Mouse (Mus musculus) left cerebral cortex, adult 2 months (tissue): Measurements from ENCODE around the gene Actb. TPM values are rescaled to one million over a fixed set of nuclear protein-coding genes. Genes with fewer than 3 reads are reported as not detected.

Experiments used
- DNase-seq, 2 experiments: peaks; one replicate each; pipeline ENCODE4 v3.0.0; 2021 to 2022; ENCODE audit warnings: low spot score in 2 of 2, mixed read lengths in 1 of 2; ENCODE audit errors: extremely low spot score in 1 of 2
- H3K27ac ChIP-seq: fragments of 200-600 bp; 2 replicates; pipeline ENCODE4 v1.8.1; 2022
- H3K4me3 ChIP-seq: fragments of 200-600 bp; 2 replicates; pipeline ENCODE4 v1.8.1; 2022
- CTCF ChIP-seq: fragments of 200-600 bp; IDR thresholded peaks from 2 replicates; pipeline ENCODE4 v1.8.1; 2022; ENCODE audit warnings: antibody characterized with exemption, mild to moderate bottlenecking, moderate library complexity
- intact Hi-C: fragments of 180-260 bp; cut with DNase I; formaldehyde crosslinking; loops from one replicate; pipeline ENCODE4 v1.15.1; 2025
- total RNA-seq, 2 experiments: library from RNA; stranded (reverse); gene quantifications; 2 replicates each; pipeline ENCODE4 v1.2.3; 2021

Actb gene
- total RNA-seq, 2 experiments from 2014 or later = 2,227 to 2,233 TPM

DNA sequence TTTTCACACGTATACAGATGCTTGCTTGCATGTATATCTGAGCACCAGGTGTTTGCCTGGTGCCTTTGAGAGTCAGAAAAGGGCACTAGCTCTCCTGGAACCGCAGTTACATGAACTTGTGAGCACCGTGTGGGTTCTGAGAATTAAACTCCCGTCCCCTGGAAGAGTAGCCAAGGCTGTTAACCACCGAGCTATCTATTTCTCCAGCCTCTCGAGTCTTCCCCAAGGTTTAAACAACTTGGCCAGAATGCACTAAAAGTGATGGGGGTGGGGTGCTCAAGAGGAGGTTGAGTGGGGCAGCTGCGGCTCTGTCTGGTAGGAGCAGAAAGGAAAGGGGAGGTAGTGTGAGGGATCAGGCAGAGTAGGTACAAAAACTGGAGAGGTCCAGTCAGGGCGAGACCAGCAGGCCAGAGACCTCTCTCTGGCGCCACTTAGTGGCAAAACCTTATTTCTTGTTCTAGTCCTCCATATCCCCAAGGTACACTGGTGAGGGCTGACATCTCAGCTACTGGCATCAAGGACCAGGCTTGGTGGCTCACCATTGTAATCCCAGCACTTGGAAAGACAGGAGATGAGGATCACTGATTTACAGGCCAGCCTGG is 25.6 kb upstream of the Actb start:
- DNase-seq = peak; percentile 63 to 69
- TF ChIP-seq CTCF = peak; percentile 79
- no peak overlapping the region for H3K4me3 ChIP-seq
- no peak overlapping the region for H3K27ac ChIP-seq
- intact Hi-C loops = loop anchor here (1.0 to 10.0 kb wide), 3 partner anchors 35 to 167 kb away; partner anchors contain the start of gene Fbxl18

DNA sequence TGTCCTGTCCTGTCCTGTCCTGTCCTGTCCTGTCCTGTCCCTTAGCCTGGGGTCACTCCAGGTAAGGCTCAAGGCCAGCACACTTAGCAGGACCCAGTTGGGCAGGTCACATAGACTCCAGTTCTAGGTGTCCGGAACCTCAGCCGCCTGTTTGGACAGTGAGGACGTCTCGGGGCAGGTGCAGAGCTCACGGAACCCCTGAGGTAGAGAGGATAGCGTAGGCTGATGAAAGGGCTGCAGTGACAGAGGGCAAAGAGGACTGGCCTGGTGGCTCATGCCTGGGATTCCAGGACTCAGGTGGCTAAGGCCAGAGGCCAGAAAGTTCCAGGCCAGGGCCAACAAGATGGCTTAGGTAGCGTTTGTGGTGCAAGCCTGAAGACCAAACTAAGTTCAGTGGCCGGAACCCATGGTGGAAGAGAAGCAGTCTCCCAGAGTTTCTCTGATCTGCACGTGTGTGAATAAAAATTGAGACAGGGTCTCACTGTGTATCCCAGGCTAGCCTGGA is 24.7 kb upstream of the Actb start:
- no peak for DNase-seq
- no peak overlapping the region for H3K4me3 ChIP-seq
- TF ChIP-seq CTCF = no peak
- intact Hi-C loops = loop anchor here (5.0 to 10.0 kb wide), 2 partner anchors 34 to 166 kb away; partner anchors contain the start of gene Fbxl18
- H3K27ac ChIP-seq = no peak overlapping the region

GRCm38 (mm10) chr5:142929400-142929752 is 22.8 kb upstream of the Actb start:
- no peak for DNase-seq
- intact Hi-C loops = loop anchor here (1.0 kb wide), 2 partner anchors 23 to 111 kb away; partner anchors contain the start of gene Actb
- Histone ChIP-seq H3K27ac (peak overlapping the region; percentile 91), H3K4me3 (peak overlapping the region; percentile 51)
- no peak for TF ChIP-seq CTCF

DNA sequence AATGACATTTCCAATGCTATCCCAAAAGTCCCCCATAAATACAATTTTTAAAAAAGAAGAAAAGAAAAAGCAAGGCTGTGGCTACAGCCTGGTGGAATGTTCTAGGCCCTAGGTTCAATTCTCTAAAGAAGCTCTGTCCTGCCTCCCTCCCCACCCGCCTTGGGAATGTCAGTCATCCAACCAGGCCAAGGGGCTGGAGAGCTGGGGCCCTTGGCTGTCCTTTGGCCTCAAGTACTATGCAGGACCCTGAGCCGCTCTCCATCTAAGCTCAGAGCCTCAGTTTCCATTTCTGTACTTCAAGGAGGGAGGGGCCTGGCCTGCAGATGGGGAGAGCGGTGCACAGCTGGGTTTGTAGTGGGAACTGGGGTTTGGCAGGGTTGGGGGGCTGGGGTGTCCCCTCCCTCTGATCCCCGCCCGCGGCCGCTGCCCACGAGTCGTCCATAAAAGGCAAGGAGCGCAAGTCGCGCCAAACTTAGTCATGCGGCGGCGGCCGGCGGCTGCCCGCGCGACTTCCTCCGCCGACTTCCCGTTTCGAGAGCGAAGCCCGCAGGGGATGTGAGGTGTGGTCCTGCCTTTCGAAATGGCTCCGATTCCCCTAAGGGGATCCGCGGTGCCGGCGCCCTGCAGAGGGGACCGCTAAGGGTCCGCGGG is 22.3 kb upstream of the Actb start:
- no peak; the same call in 1 of the 2 replicates for TF ChIP-seq CTCF
- peak; percentile 73 to 79 for DNase-seq
- Histone ChIP-seq H3K4me3 (peak overlapping the region; percentile 51), H3K27ac (peak overlapping the region; percentile 91)
- intact Hi-C loops = loop anchor here (1.0 kb wide), 2 partner anchors 23 to 111 kb away; partner anchors contain the start of gene Actb

GRCm38 (mm10) chr5:142927341-142927930 is 20.9 kb upstream of the Actb start:
- TF ChIP-seq CTCF = no peak
- intact Hi-C loops = no loop called here
- DNase-seq = no peak
- Histone ChIP-seq H3K4me3 (no peak overlapping the region), H3K27ac (no peak overlapping the region; the same call in 1 of the 2 replicates)

DNA sequence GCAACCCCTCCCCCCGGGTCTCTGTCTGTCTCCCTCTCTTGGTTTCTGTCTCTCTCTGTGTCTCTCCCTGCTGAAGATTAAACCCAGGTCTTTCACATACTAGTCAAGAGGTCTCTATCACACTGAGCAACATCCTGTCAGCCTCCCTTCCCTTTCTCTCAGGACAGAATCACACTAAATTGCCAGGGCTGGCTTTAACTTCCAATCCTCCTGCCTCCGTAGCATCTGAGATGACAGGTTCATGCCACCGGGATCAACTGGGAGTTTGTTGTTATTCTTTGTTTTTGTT is 20.3 kb upstream of the Actb start:
- Histone ChIP-seq H3K4me3 (no peak overlapping the region), H3K27ac (peak overlapping the region; percentile 53)
- intact Hi-C loops = no loop called here
- DNase-seq = no peak
- no peak for TF ChIP-seq CTCF

DNA sequence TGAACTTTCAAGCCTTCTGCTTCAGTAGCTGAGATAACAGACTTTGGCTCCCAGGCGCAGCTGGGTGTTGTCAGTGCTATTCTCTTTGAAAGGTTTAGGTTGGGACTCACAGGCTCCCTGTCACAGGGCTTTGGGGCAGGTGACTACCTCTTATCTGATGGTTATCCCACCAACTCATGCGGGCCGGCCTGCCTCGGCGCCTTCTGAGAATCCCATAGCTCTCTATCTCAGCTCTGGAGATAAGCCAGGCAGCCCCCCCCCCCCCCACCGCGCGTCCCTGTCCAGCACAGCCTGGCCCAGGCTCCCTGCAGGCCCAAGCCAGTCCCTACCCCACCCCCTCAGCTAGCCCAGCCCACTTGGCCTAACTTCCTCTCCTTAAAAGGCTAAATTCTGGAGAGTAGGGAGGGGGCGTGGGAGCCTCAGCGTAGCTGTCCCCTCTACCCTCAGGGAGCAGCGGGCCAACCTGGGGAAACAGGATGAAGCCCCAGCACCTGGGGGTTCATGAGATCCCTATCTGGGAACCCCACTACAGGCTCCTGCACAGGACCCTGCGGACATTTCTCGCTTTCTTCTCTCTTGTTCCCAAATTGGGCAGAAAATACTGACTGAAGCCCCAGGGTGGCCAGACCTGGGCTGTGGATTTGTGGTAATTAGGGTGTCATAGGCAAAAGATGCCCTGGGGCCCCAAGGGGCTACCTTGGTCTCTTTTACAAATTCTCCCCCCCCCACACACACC is 19.8 kb upstream of the Actb start:
- no peak for DNase-seq
- Histone ChIP-seq H3K4me3 (no peak overlapping the region), H3K27ac (peak overlapping the region; percentile 55)
- intact Hi-C loops = no loop called here
- no peak for TF ChIP-seq CTCF

DNA sequence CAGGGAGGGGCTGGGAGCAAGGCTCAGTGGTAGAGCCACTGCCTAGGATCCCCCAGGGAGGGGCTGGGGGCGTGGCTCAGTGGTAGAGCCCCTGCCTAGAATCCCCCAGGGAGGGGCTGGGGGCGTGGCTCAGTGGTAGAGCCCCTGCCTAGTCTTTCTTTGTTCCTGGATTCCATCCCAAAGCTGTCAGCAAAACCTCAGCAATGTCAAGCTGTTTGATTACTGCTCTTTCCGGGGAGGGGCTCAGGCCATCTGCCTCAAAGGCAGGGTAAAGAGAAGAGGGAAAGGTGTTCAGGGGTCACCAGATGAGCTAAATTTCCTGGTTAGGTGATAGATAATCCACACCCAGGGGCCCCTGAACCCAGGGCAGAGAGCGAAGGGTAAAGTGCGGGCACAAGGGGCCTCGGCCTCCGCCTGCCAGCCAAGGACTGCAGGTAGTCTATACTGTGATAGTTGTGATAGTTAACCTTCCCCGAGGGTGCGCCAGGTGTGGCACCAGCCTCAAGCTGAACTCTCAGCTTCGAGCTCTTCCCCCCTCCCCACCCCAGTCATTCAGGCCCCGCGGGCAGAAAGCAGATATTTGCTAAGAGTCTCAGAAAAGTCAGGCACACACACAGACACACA is 17.9 kb upstream of the Actb start:
- Histone ChIP-seq H3K27ac (no peak overlapping the region), H3K4me3 (no peak overlapping the region)
- intact Hi-C loops = no loop called here
- DNase-seq = no peak
- TF ChIP-seq CTCF = no peak

DNA sequence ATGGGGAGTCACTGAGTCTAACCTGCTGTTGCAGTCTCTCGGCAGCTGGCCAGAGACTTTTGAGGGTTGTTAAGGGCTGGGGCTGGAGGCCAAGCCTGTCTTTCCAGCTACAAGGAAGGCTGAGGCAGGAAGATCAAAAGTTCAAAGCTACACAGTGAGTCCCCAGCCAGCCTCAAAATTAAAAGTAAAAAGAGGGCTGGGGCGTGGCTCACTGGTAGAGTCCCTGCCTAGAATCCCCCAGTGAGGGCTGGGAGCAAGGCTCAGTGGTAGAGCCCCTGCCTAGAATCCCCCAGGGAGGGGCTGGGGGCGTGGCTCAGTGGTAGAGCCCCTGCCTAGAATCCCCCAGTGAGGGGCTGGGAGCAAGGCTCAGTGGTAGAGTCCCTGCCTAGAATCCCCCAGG is 17.2 kb upstream of the Actb start:
- H3K27ac ChIP-seq = no peak overlapping the region
- no peak for DNase-seq
- no peak for TF ChIP-seq CTCF
- no peak overlapping the region for H3K4me3 ChIP-seq
- intact Hi-C loops = no loop called here

- Histone ChIP-seq H3K27ac (no peak overlapping the region), H3K4me3 (no peak overlapping the region)
- intact Hi-C loops = no loop called here
- DNase-seq = no peak
- no peak for TF ChIP-seq CTCF
Observed at GRCm38 (mm10) chr5:142922251-142922650, 15.7 kb upstream of the Actb start.

DNA sequence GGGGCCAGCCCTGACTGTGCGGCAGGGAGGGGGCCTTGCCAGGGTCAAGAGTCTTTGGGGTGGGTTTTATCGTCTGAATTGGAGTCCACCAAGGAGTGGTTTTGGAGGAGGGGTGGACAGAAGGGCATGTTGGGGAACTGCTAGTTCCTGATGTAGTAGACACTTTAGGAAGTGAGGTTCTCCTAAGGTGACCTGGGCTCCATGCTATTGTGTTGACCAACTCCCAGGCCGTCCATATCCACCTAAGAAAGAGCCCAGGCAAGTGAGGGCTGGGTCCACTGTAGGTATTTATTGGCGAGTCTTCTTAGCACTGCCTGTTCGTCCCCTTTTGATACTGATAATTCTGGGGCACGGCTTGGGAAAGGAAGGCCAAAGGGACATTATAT is 14.5 kb upstream of the Actb start:
- no peak for TF ChIP-seq CTCF
- intact Hi-C loops = no loop called here
- DNase-seq = no peak
- no peak overlapping the region for H3K4me3 ChIP-seq
- H3K27ac ChIP-seq = no peak overlapping the region
